Mouse (Mus musculus) spleen, adult 2 months (tissue): ENCODE measurements around the gene Psme2.

Experiments used
- CTCF ChIP-seq: fragments of 200-500 bp; IDR thresholded peaks from 2 replicates; pipeline ENCODE4 v1.5.1; 2011; ENCODE audit warnings: mild to moderate bottlenecking, inconsistent platforms; ENCODE audit not compliant: insufficient read depth, insufficient read length, insufficient replicate concordance; ENCODE audit errors: extremely low read depth
- POLR2A ChIP-seq: fragments of 200-500 bp; IDR thresholded peaks from 2 replicates; pipeline ENCODE4 v1.6.1; 2011; ENCODE audit warnings: low read depth, low read length, inconsistent platforms

DNA sequence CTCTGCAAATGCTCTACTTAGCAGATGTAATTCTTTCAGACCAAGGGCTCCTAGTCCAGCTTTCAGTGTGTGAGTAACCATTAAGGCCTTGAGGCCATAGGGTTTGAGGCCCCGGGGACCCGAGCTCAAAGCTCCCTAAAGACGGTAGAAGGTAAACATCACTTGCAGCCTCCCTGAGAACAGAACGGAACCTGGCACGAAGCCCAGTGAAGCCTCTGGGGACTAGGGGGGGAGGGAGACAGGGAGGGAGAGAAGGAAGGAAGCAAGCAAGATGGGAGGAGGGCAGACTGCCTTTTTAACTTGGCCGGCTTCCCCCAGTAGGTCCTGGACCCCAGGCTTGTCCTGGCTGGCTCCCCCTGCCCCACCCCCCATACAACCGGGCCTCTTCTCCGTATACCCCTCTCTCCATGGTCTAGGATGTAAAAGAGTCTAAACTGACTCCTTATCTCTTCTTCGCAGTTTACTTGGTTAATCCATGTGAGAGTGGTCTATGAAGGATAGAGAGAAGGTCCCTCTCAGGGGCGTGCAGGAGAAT lies 50.1 kb downstream of the Psme2 start:
- TF ChIP-seq CTCF, result no peak
- no peak for TF ChIP-seq POLR2A
